Mouse (Mus musculus): Measurements from ENCODE around the gene Lipe. TPM values are rescaled to one million over a fixed set of nuclear protein-coding genes. Genes with fewer than 3 reads are reported as not detected.
"Not testable (repeated sequence)": the region's sequence is repeated elsewhere in the genome, so short reads cannot be mapped to it uniquely, and the experiment has no call there.

Gene Lipe
- polyA plus RNA-seq, 1 experiment from 2014 or later = 10.3 TPM

DNA sequence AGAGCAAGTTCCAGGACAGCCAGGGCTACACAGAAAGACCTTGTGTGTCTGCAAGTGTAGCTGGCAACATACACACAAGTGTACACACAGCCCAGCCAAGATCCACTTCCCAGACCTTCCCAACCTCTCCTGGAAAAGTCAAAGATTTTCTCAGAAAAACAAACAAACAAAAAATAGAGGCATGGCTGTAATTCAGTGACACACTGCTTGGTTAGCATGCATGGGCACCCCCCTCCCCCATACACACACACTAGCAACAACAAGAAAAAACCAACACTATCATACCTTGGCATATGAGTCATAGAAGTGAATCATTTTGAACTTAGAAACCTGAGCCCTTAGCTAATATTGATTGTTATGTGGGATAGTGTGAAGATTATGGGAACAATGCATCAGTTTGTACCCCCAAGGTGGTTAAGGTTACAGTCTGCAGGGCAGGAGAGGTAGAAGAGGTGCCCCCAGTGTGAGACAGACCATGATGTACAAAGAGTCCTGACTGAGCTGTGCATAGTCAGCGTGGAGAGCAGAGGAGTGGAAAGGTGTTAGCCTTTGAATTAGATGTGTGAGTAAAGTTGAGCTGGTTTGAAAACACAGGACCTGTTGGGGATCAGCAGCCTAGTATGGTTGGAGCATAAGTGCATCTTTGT, 12.6 kb upstream of the Lipe start:
- TF ChIP-seq EP300 (optimal IDR thresholded peaks at IDR 0.05) = no peak
- TF ChIP-seq CTCF (IDR thresholded peaks at IDR 0.05; ENCODE audit: low read depth) = no peak

DNA sequence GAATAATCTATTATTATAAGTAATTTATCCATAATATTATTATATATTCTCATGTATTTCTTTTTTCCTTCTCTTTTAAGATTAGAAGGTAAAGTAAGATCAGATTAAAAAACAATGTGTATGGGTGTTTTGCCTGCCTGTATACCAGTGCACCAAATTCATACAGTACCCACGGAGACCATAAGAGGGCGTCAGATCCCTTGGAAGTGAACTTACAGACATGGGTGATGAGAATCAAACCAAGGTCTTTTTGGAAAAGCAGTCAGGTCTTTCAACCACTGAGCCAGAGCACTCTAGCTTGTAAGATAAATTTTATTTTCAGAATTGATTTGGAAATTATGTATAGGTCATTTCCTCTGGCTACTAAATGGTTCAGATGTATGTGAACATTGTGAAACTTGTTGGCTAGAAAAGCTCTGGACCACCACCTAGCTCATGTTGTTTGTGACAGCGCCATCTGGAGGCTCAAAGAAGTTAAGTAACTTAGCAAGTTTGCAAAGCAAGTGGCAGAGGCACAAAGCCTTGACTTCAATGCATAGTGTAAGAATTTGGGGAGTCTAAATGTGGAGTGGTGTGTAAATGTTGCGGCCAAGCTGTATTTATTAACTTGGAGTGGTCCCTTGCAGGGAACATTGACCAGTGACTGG, 10.7 kb upstream of the Lipe start:
- Histone ChIP-seq H3K27ac (replicated peaks) (no peak overlapping the region), H3K4me3 (ENCODE audit: low read depth, low read length) (no peak overlapping the region), H3K27me3 (ENCODE audit: control insufficient read depth, insufficient read depth, low read length) (no peaks in the 10 kb centered on the region), H3K9me3 (ENCODE audit: control insufficient read depth, low read length) (no peaks in the 10 kb centered on the region), H3K4me2 (replicated peaks; ENCODE audit: low read depth) (no peak overlapping the region), H3K36me3 (ENCODE audit: control insufficient read depth, insufficient read depth, low read length) (no peaks in the 10 kb centered on the region), H3K4me1 (replicated peaks; ENCODE audit: control insufficient read depth, insufficient read depth) (no peaks in the 10 kb centered on the region), H3K9ac (ENCODE audit: low read length) (no peak overlapping the region)
- no peak for TF ChIP-seq EP300 (optimal IDR thresholded peaks at IDR 0.05)
- TF ChIP-seq CTCF (IDR thresholded peaks at IDR 0.05; ENCODE audit: low read depth) = peak; percentile 69
- 50% methylated on average over 4 of the region's 4 CpGs for WGBS
- ATAC-seq (ENCODE audit: low FRiP score, low TSS enrichment) (no peak), DNase-seq (ENCODE audit: low spot score) (no peak)

More for the DNA sequence above, 12.6 kb upstream of the Lipe start:
- WGBS = 59% methylated on average over 1 of the region's 1 CpGs
- Histone ChIP-seq H3K27me3 (ENCODE audit: control insufficient read depth, insufficient read depth, low read length) (no peaks in the 10 kb centered on the region), H3K4me1 (replicated peaks; ENCODE audit: control insufficient read depth, insufficient read depth) (no peaks in the 10 kb centered on the region), H3K4me3 (ENCODE audit: low read depth, low read length) (no peak overlapping the region), H3K36me3 (ENCODE audit: control insufficient read depth, insufficient read depth, low read length) (no peaks in the 10 kb centered on the region), H3K4me2 (replicated peaks; ENCODE audit: low read depth) (no peak overlapping the region), H3K27ac (replicated peaks) (peak overlapping the region; percentile 63), H3K9me3 (ENCODE audit: control insufficient read depth, low read length) (no peaks in the 10 kb centered on the region), H3K9ac (ENCODE audit: low read length) (no peak overlapping the region)
- peak; percentile 68 for DNase-seq (ENCODE audit: low spot score)
- ATAC-seq (ENCODE audit: low FRiP score, low TSS enrichment) = peak; percentile 93

DNA sequence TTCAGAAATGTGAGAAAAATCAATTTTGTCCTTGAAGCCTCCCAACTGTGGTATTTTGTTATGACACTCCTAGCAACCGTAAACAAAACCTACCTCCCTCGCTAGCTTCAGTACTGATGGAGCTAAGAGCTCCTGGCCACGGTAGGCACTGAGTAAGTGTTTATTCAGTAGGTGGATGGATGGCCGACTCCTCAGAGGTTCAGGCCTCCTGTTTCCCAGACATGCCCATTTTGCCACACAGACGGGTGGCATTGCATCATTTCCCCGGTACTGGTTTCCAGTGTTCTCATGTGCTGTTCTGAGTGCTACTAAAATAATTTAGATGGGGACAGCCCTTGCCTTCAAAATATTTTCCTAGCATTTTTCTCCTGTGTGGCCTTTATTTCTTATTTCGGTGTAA, 8.0 kb upstream of the Lipe start:
- TF ChIP-seq CTCF (IDR thresholded peaks at IDR 0.05; ENCODE audit: low read depth) (no peak), EP300 (optimal IDR thresholded peaks at IDR 0.05) (no peak)
- Histone ChIP-seq H3K27ac (replicated peaks) (no peak overlapping the region), H3K4me1 (replicated peaks; ENCODE audit: control insufficient read depth, insufficient read depth) (no peaks in the 10 kb centered on the region), H3K27me3 (ENCODE audit: control insufficient read depth, insufficient read depth, low read length) (no peaks in the 10 kb centered on the region), H3K4me2 (replicated peaks; ENCODE audit: low read depth) (no peak overlapping the region), H3K4me3 (ENCODE audit: low read depth, low read length) (no peak overlapping the region), H3K9me3 (ENCODE audit: control insufficient read depth, low read length) (no peaks in the 10 kb centered on the region), H3K36me3 (ENCODE audit: control insufficient read depth, insufficient read depth, low read length) (no peaks in the 10 kb centered on the region), H3K9ac (ENCODE audit: low read length) (no peak overlapping the region)
- no peak for ATAC-seq (ENCODE audit: low FRiP score, low TSS enrichment)
- 57% methylated on average over 7 of the region's 7 CpGs for WGBS
- no peak for DNase-seq (ENCODE audit: low spot score)

DNA sequence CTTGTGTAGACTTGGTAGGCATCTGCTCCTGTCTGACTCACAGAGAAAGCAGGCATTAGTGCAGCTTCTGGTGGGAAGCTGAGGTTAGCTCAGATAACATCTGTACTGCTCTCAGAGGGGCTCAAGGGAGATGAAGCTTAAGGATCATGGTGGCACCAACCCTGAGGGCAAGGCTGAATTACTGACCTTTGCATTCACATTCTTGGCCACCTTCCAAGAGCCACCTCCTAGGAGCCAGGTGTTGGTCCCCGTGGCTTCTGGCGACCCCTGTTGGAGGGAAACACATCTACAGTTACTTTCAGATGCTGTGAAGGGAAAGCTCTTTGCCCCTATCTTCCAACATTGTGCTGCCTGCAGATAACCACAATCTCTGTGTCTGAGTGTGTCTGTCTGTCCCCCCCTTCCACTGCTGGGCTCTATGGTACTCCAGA, 4.2 kb upstream of the Lipe start:
- 6% methylated on average over 2 of the region's 2 CpGs for WGBS
- Histone ChIP-seq H3K4me2 (replicated peaks; ENCODE audit: low read depth) (no peak overlapping the region), H3K9ac (ENCODE audit: low read length) (no peak overlapping the region), H3K36me3 (ENCODE audit: control insufficient read depth, insufficient read depth, low read length) (no peaks in the 10 kb centered on the region), H3K4me1 (replicated peaks; ENCODE audit: control insufficient read depth, insufficient read depth) (no peaks in the 10 kb centered on the region), H3K27ac (replicated peaks) (no peak overlapping the region; the same call in 1 of the 2 replicates), H3K27me3 (ENCODE audit: control insufficient read depth, insufficient read depth, low read length) (no peaks in the 10 kb centered on the region), H3K4me3 (ENCODE audit: low read depth, low read length) (no peak overlapping the region), H3K9me3 (ENCODE audit: control insufficient read depth, low read length) (no peaks in the 10 kb centered on the region)
- ATAC-seq (ENCODE audit: low FRiP score, low TSS enrichment) (peak; percentile 89), DNase-seq (ENCODE audit: low spot score) (peak; percentile 84)
- peak; percentile 83 for TF ChIP-seq CTCF (IDR thresholded peaks at IDR 0.05; ENCODE audit: low read depth)
- no peak for TF ChIP-seq EP300 (optimal IDR thresholded peaks at IDR 0.05)

DNA sequence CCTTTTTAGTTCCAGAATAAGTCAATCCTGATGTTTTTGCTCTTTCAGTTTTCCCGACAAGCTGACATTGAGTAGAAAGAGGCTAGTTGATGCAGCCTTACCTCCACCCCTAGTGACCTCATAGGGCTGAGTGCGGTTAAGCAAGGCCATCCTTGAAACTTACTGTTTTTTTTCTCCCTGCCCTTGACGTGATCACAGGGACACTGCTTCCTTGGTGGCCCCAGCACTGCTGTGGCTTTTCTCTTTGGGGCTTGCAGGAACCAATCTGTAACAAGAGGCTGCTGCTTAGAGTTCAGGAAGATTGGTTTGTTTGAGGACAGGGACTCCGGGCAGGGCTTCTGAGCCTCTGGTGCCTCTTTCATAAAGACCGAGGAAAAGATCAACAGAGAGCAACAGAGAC, 3.5 kb upstream of the Lipe start:
- Histone ChIP-seq H3K27me3 (ENCODE audit: control insufficient read depth, insufficient read depth, low read length) (no peaks in the 10 kb centered on the region), H3K4me1 (replicated peaks; ENCODE audit: control insufficient read depth, insufficient read depth) (no peaks in the 10 kb centered on the region), H3K4me3 (ENCODE audit: low read depth, low read length) (no peak overlapping the region), H3K36me3 (ENCODE audit: control insufficient read depth, insufficient read depth, low read length) (no peaks in the 10 kb centered on the region), H3K4me2 (replicated peaks; ENCODE audit: low read depth) (no peak overlapping the region), H3K27ac (replicated peaks) (peak overlapping the region; percentile 71), H3K9ac (ENCODE audit: low read length) (0 out of 2 replicates have a peak overlapping the region, but pooled peaks have one; percentile 13), H3K9me3 (ENCODE audit: control insufficient read depth, low read length) (no peaks in the 10 kb centered on the region)
- WGBS = 44% methylated on average over 5 of the region's 5 CpGs
- no peak for TF ChIP-seq CTCF (IDR thresholded peaks at IDR 0.05; ENCODE audit: low read depth)
- TF ChIP-seq EP300 (optimal IDR thresholded peaks at IDR 0.05) = no peak
- no peak for ATAC-seq (ENCODE audit: low FRiP score, low TSS enrichment)
- DNase-seq (ENCODE audit: low spot score) = no peak

DNA sequence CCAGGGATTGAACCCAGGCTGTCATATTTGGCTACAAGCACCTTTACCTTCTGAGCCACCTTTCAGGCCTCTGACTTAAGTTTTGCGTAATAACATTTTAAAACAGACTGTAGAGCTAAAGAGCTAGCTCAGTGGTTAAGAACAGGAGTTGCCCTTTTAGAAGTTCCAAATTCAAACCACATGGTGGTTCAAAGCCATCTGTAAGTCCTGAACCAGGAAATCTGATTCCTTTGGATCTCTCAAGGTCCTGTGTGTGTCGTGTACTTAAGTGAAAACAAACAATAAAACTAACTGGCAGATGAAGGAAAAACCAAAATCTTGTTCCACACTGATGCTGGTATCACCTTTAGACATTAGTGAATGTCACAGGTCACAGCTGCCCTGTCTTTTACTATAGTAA, 3.0 kb upstream of the Lipe start:
- no peak overlapping the region for H3K4me2 ChIP-seq (replicated peaks; ENCODE audit: low read depth)
- no peaks in the 10 kb centered on the region for H3K27me3 ChIP-seq (ENCODE audit: control insufficient read depth, insufficient read depth, low read length)
- H3K27ac ChIP-seq (replicated peaks) = no peak overlapping the region
- no peaks in the 10 kb centered on the region for H3K4me1 ChIP-seq (replicated peaks; ENCODE audit: control insufficient read depth, insufficient read depth)
- no peaks in the 10 kb centered on the region for H3K9me3 ChIP-seq (ENCODE audit: control insufficient read depth, low read length)
- no peaks in the 10 kb centered on the region for H3K36me3 ChIP-seq (ENCODE audit: control insufficient read depth, insufficient read depth, low read length)
- no peak for TF ChIP-seq EP300 (optimal IDR thresholded peaks at IDR 0.05)
- TF ChIP-seq CTCF (IDR thresholded peaks at IDR 0.05; ENCODE audit: low read depth) = no peak
- no peak overlapping the region for H3K4me3 ChIP-seq (ENCODE audit: low read depth, low read length)
- H3K9ac ChIP-seq (ENCODE audit: low read length) = no peak overlapping the region
- 57% methylated on average over 2 of the region's 2 CpGs for WGBS
- ATAC-seq (ENCODE audit: low FRiP score, low TSS enrichment) = no peak
- DNase-seq (ENCODE audit: low spot score) = no peak

DNA sequence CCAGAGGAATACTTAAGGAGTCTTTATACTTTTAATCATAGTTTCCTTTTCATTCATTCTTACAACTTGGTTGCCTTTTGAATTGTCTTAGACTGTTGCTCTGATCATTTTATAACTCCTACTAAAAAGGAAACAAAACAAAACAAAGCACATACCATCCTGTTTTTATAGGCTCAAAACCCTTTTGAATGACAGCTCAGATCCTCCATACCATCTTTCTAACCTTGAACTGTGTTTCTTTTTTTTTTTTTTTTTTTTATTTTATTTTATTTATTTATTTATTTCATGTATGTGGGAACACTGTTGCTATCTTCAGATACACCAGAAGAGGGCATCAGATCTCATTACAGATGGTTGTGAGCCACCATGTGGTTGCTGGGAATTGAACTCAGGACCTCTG, 518 bp upstream of the Lipe start:
- H3K27ac ChIP-seq (replicated peaks); H3K4me2 ChIP-seq (replicated peaks; ENCODE audit: low read depth); H3K27me3 ChIP-seq (ENCODE audit: control insufficient read depth, insufficient read depth, low read length); H3K4me1 ChIP-seq (replicated peaks; ENCODE audit: control insufficient read depth, insufficient read depth); H3K9ac ChIP-seq (ENCODE audit: low read length); H3K4me3 ChIP-seq (ENCODE audit: low read depth, low read length); H3K9me3 ChIP-seq (ENCODE audit: control insufficient read depth, low read length); DNase-seq (ENCODE audit: low spot score); H3K36me3 ChIP-seq (ENCODE audit: control insufficient read depth, insufficient read depth, low read length); ATAC-seq (ENCODE audit: low FRiP score, low TSS enrichment): not testable (repeated sequence)
